Mouse (Mus musculus): Measurements from ENCODE around the gene Iqgap2.

The Iqgap2 gene

GRCm38 (mm10) chr13:95887375-95887774 lies 4.3 kb downstream of the Iqgap2 start:
- in situ Hi-C loops (cut with MseI, MboI): no loop called here

- in situ Hi-C loops (cut with MseI, MboI): no loop called here
Measured at GRCm38 (mm10) chr13:95884455-95884854, 7.3 kb downstream of the Iqgap2 start.

- in situ Hi-C loops (cut with MseI, MboI): no loop called here
Measured at GRCm38 (mm10) chr13:95882001-95882400, 9.7 kb downstream of the Iqgap2 start.

- in situ Hi-C loops (cut with MseI, MboI): no loop called here
Measured at GRCm38 (mm10) chr13:95881427-95881826, 10.3 kb downstream of the Iqgap2 start.

GRCm38 (mm10) chr13:95880633-95881032 lies 11.1 kb downstream of the Iqgap2 start:
- in situ Hi-C loops (cut with MseI, MboI): no loop called here

- in situ Hi-C loops (cut with MseI, MboI): no loop called here
Measured at GRCm38 (mm10) chr13:95871993-95872392, 19.7 kb downstream of the Iqgap2 start.

GRCm38 (mm10) chr13:95870626-95871025 lies 21.1 kb downstream of the Iqgap2 start:
- in situ Hi-C loops (cut with MseI, MboI): no loop called here

- in situ Hi-C loops (cut with MseI, MboI): no loop called here
Measured at GRCm38 (mm10) chr13:95868896-95869540, 22.7 kb downstream of the Iqgap2 start.

- in situ Hi-C loops (cut with MseI, MboI): no loop called here
Measured at GRCm38 (mm10) chr13:95862201-95862600, 29.5 kb downstream of the Iqgap2 start.

- in situ Hi-C loops (cut with MseI, MboI): no loop called here
Measured at GRCm38 (mm10) chr13:95859271-95859670, 32.5 kb downstream of the Iqgap2 start.

- in situ Hi-C loops (cut with MseI, MboI): no loop called here
Measured at GRCm38 (mm10) chr13:95858866-95859265, 32.9 kb downstream of the Iqgap2 start.

- in situ Hi-C loops (cut with MseI, MboI): no loop called here
Measured at GRCm38 (mm10) chr13:95855537-95855936, 36.2 kb downstream of the Iqgap2 start.

- in situ Hi-C loops (cut with MseI, MboI): no loop called here
Measured at GRCm38 (mm10) chr13:95851611-95852010, 40.1 kb downstream of the Iqgap2 start.

- in situ Hi-C loops (cut with MseI, MboI): no loop called here
Measured at GRCm38 (mm10) chr13:95850451-95850850, 41.3 kb downstream of the Iqgap2 start.

- in situ Hi-C loops (cut with MseI, MboI): no loop called here
Measured at GRCm38 (mm10) chr13:95849501-95850007, 42.2 kb downstream of the Iqgap2 start.

GRCm38 (mm10) chr13:95846364-95846763 lies 45.4 kb downstream of the Iqgap2 start:
- in situ Hi-C loops (cut with MseI, MboI): no loop called here

- in situ Hi-C loops (cut with MseI, MboI): no loop called here
Measured at GRCm38 (mm10) chr13:95844950-95845349, 46.8 kb downstream of the Iqgap2 start.

GRCm38 (mm10) chr13:95843411-95844026 lies 48.2 kb downstream of the Iqgap2 start:
- in situ Hi-C loops (cut with MseI, MboI): no loop called here

- in situ Hi-C loops (cut with MseI, MboI): no loop called here
Measured at GRCm38 (mm10) chr13:95842803-95843202, 48.9 kb downstream of the Iqgap2 start.

- in situ Hi-C loops (cut with MseI, MboI): no loop called here
Measured at GRCm38 (mm10) chr13:95841946-95842345, 49.8 kb downstream of the Iqgap2 start.

GRCm38 (mm10) chr13:95836944-95837343 lies 54.8 kb downstream of the Iqgap2 start:
- in situ Hi-C loops (cut with MseI, MboI): no loop called here

- in situ Hi-C loops (cut with MseI, MboI): no loop called here
Measured at GRCm38 (mm10) chr13:95833473-95833872, 58.2 kb downstream of the Iqgap2 start.

- in situ Hi-C loops (cut with MseI, MboI): no loop called here
Measured at GRCm38 (mm10) chr13:95832712-95833111, 59.0 kb downstream of the Iqgap2 start.

Data from mouse trophoblast stem cell (cell line).